Mouse (Mus musculus) megakaryocyte, embryonic 14.5 days (primary cell): ENCODE measurements around the gene Syne3.

ENCODE experiments used
- FLI1 ChIP-seq: IDR thresholded peaks from 2 replicates; pipeline ENCODE4 v1.6.1; 2012; ENCODE audit warnings: low read length, inconsistent platforms, mixed read lengths
- GATA1 ChIP-seq: IDR thresholded peaks from 3 replicates; pipeline ENCODE4 v1.6.1; 2012; ENCODE audit warnings: mixed read lengths, low read length, inconsistent platforms, borderline replicate concordance

DNA sequence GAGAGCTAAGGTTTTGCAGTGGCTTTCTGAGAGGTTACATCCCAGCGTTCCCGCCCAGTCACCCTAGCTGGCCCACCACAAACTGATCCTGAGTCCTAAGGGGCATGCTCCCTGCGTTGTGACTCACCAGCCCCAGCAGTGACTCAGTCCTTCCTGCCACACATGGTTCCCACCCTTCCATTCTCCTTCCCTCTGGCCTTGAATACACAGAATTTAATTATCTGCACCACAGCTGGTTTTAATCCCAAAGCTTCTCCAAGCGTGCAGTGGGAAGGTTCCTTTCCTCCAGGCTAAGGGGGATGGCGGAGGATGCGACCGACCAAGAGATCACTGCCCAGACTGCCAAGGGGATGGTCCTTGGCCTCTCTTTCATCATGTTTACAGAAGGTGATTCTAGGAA lies 26.1 kb downstream of the Syne3 start:
- no peak for TF ChIP-seq GATA1
- TF ChIP-seq FLI1, result no peak
